Mouse (Mus musculus) hindbrain, embryonic 10.5 days (tissue): ENCODE measurements at regions not wholly inside any gene's neighbourhood (a gene's known extent, or its start where the extent isn't known, plus 50 kb on each side); places are given as distances from the start of the nearest gene placed in this dataset.

Source experiments
- DNase-seq: peaks from one replicate; pipeline ENCODE4 v3.0.0-alpha.2; 2017; ENCODE audit warnings: low spot score
- H3K27ac ChIP-seq: fragments of 300-500 bp; sonication (generic); 2 replicates; pipeline ENCODE4 v1.5.1; 2016; ENCODE audit warnings: mild to moderate bottlenecking, moderate library complexity
- H3K27me3 ChIP-seq: fragments of 300-500 bp; sonication (generic); 2 replicates; pipeline ENCODE4 v1.6.1; 2016; ENCODE audit warnings: mild to moderate bottlenecking; ENCODE audit not compliant: poor library complexity, insufficient read depth, severe bottlenecking
- H3K36me3 ChIP-seq: fragments of 300-500 bp; sonication (generic); 2 replicates; pipeline ENCODE4 v1.6.1; 2016; ENCODE audit warnings: mild to moderate bottlenecking, moderate library complexity
- H3K4me1 ChIP-seq: fragments of 300-500 bp; sonication (generic); replicated peaks from 2 replicates; pipeline ENCODE4 v1.6.1; 2016; ENCODE audit warnings: mild to moderate bottlenecking
- H3K4me3 ChIP-seq: fragments of 300-500 bp; sonication (generic); 2 replicates; pipeline ENCODE4 v1.5.1; 2016; ENCODE audit warnings: mild to moderate bottlenecking, moderate library complexity
- H3K9me3 ChIP-seq: fragments of 300-500 bp; sonication (generic); 2 replicates; pipeline ENCODE4 v1.6.1; 2016; ENCODE audit warnings: mild to moderate bottlenecking, moderate library complexity
- WGBS: fragments of 180-500 bp; shearing (Covaris S2); methylation state at CpG from one replicate; pipeline ENCODE4 v1.1.7; 2016; 5-methylcytosine and 5-hydroxymethylcytosine counted together

DNA sequence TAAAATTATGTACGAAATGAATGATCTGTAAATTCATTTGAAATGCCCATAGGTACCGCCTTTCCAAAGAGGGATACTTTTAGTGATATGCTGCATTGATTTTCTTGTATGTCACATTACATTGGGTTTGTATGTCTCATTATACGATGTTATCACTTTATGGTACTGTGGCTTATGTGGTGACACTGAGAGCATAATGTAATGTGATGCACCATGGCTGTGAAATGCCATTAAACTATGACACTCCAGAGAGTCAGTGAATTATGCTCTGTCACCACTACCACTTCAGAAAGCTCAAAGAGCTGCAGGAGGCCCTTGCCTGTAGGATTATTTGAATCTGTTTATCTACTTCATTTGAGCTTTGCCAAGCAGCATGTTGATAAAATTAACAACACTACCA, 695.4 kb upstream of the Slc10a2 start:
- H3K4me1 ChIP-seq: no peaks in the 10 kb centered on the region
- WGBS: 79% methylated on average over 3 of the region's 3 CpGs

DNA sequence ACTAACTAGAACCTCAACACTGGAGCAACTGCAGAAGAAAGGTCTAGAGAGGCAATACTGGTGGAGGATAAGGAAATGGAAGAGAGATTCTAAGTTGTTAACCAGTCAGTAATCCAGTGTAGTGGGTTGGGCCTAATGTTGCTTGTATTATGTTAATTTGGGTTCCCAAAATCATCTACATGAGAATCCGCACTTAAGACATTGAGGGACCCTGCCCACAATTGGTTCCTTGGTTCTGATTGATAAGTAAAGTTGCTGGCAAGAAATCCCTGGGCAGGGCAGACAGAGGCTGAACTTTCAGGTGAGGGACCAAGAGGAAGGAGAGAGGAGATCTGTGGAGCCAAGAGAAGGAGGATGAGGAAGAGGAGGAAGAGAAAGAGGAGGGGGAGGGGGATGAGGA, 651.2 kb upstream of the Slc10a2 start:
- Histone ChIP-seq H3K36me3 (no peaks in the 10 kb centered on the region), H3K4me1 (no peaks in the 10 kb centered on the region), H3K27me3 (no peaks in the 10 kb centered on the region), H3K4me3 (no peak overlapping the region), H3K27ac (no peak overlapping the region), H3K9me3 (no peaks in the 10 kb centered on the region)
- WGBS: 84% methylated on average over 1 of the region's 1 CpGs
- no peak for DNase-seq

More for the DNA sequence above, 695.4 kb upstream of the Slc10a2 start:
- Histone ChIP-seq H3K27ac (no peak overlapping the region), H3K36me3 (no peaks in the 10 kb centered on the region), H3K9me3 (no peaks in the 10 kb centered on the region), H3K4me3 (no peak overlapping the region), H3K27me3 (no peaks in the 10 kb centered on the region)
- DNase-seq: no peak

DNA sequence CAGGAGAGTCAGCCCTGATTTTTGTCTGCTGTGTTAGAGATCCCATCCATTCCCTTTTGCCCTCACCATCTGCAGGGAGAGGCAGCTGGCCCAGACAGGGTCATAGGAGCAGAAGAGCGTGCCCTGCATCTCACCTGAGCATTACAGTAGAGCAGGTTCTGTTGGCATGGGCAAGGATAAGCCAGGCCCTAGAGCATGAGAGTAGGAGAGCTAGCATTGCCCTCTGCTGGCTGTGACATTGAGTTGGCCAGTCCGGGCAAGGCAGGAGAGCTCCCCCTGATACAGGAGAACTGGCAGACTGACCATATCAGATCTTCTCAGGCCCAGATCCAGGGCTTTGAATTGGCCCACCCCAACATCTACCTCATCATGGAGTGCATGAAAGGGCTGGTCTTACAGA, 634.4 kb upstream of the Slc10a2 start:
- H3K27me3 ChIP-seq: no peaks in the 10 kb centered on the region
- no peaks in the 10 kb centered on the region for H3K4me1 ChIP-seq
- H3K9me3 ChIP-seq: no peaks in the 10 kb centered on the region
- WGBS: 71% methylated on average over 2 of the region's 2 CpGs
- no peak overlapping the region for H3K27ac ChIP-seq
- DNase-seq: peak; percentile 8
- H3K4me3 ChIP-seq: no peak overlapping the region
- H3K36me3 ChIP-seq: no peaks in the 10 kb centered on the region

DNA sequence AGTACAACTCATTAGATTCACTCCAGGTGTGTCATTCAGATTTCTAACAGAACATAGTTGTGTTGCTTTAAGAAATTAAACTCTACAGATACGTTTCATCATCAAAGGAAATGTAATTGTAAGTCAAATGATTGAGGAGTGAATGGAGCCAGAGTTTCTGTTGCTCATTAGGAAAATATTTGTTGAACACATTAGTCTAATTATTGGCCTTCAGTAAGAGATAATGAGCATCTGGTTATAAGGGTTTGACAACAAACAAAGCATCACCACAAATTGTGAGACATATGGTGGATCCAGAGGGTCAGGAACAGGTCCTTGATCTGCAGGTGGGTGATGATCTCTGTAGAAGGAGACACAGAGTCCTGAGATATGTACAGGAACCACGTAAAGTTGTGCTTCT, 622.3 kb upstream of the Slc10a2 start:
- Histone ChIP-seq H3K36me3 (no peaks in the 10 kb centered on the region), H3K4me3 (no peak overlapping the region), H3K27ac (no peak overlapping the region), H3K27me3 (no peaks in the 10 kb centered on the region), H3K4me1 (no peaks in the 10 kb centered on the region), H3K9me3 (no peaks in the 10 kb centered on the region)
- DNase-seq: no peak
- 83% methylated on average over 2 of the region's 2 CpGs for whole genome bisulfite sequencing

DNA sequence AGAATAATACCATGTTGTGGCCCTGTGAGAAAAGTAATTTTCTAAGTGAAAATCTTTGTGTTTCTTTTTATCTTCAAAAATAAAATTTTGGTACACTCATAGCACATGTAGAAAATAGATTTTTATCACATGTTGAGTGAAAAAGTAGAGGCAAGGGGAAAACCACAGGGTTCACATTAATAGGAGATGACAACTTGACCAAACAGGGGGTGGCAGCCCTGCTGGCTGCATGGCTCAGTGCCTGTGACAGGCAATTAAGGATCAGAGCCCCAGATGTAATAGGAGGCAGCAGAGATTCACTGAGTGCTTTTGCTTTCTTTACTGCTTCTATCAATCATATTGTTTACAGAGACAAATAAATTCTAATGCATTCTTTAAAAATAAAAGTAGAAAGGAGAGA, 582.8 kb upstream of the Slc10a2 start:
- Histone ChIP-seq H3K9me3 (no peaks in the 10 kb centered on the region), H3K27ac (no peak overlapping the region), H3K36me3 (no peaks in the 10 kb centered on the region), H3K4me3 (no peak overlapping the region), H3K4me1 (no peaks in the 10 kb centered on the region), H3K27me3 (no peaks in the 10 kb centered on the region)
- no peak for DNase-seq

DNA sequence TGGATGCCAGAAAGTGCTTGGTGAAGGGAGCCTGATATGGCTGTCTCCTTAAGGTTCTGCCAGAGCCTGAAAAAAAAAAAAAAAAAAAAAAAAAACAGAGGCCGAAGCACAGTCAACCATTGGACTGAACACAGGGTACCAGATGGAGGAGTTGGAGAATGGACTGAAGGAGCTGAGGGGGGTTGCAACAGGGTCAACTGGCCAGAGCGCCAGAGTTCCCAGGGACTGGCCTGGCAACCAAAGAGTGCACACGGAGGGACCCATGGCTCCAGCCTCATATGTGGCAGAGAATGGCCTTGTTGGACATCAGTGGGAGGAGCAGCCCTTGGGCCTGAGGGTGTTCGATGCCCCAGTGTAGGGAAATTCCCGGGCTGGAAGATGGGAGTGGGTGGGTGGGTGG, 569.8 kb upstream of the Slc10a2 start:
- Histone ChIP-seq H3K4me3 (no peak overlapping the region), H3K9me3 (no peaks in the 10 kb centered on the region), H3K27me3 (no peaks in the 10 kb centered on the region), H3K4me1 (no peaks in the 10 kb centered on the region), H3K36me3 (no peaks in the 10 kb centered on the region), H3K27ac (no peak overlapping the region)
- 79% methylated on average over 5 of the region's 5 CpGs for WGBS
- no peak for DNase-seq
